24 mouse cellular contexts compared by ENCODE assay signal in genomic region chr2:116858703-116859102, GRCm38 (mm10). TPM values are rescaled to one million over a fixed set of nuclear protein-coding genes. Genes with fewer than 3 reads are reported as not detected.
"Had no signal": no experiment of that assay in that cellular context is flagged by ENCODE, and none has a peak within 500 bp of the region (broad histone marks: within the 10 kb centered on the region; RNA-seq: fewer than 3 reads in every experiment).

No protein-coding gene starts in this region.

- H3K36me3 ChIP-seq: midbrain, embryonic 10.5 days; midbrain, embryonic 13.5 days; neural tube, embryonic 13.5 days; neural tube, embryonic 15.5 days had no signal

- DNase-seq: lung, adult 18-20 months; lung, embryonic 14.5 days; lung, postnatal 10 days; lung, postnatal 4 days; retina, postnatal 1 day; right cerebral cortex, adult 18-20 months; right cerebral cortex, postnatal 25 days; right cerebral cortex, postnatal 4 days; spleen, adult 18-20 months; thymus, adult 18-20 months; thymus, postnatal 14 days; thymus, postnatal 36 days had no signal

- H3K4me1 ChIP-seq: midbrain, embryonic 10.5 days; midbrain, embryonic 13.5 days; neural tube, embryonic 13.5 days had no signal

- H3K9me3 ChIP-seq: midbrain, embryonic 10.5 days; neural tube, embryonic 13.5 days; neural tube, embryonic 15.5 days had no signal

- ATAC-seq: midbrain, embryonic 13.5 days; midbrain, embryonic 16.5 days had no signal

- H3K4me2 ChIP-seq: lung, embryonic 14.5 days; midbrain, embryonic 13.5 days; neural tube, embryonic 13.5 days; neural tube, embryonic 15.5 days had no signal

- H3K27me3 ChIP-seq: midbrain, embryonic 13.5 days; neural tube, embryonic 13.5 days; neural tube, embryonic 15.5 days had no signal

- H3K9ac ChIP-seq: lung, embryonic 14.5 days; midbrain, embryonic 13.5 days; neural tube, embryonic 13.5 days; neural tube, embryonic 15.5 days had no signal

- H3K27ac ChIP-seq: midbrain, embryonic 10.5 days; midbrain, embryonic 13.5 days; neural tube, embryonic 13.5 days; neural tube, embryonic 15.5 days had no signal

- H3K4me3 ChIP-seq: midbrain, embryonic 10.5 days; midbrain, embryonic 13.5 days; myocyte; neural tube, embryonic 13.5 days; neural tube, embryonic 15.5 days had no signal

RNA-seq across cellular contexts. Expression of gene Tmco5, which starts 19.8 kb away (rescaled TPM):
- polyA plus RNA-seq: lung, embryonic 14.5 days; lung, embryonic 16.5 days; midbrain, embryonic 10.5 days; midbrain, embryonic 13.5 days; midbrain, embryonic 16.5 days; myocyte; neural tube, embryonic 11.5 days; neural tube, embryonic 13.5 days; neural tube, embryonic 15.5 days; small intestine, adult 2 months; stomach, embryonic 14.5 days; stomach, embryonic 16.5 days; thymus, postnatal 0 days had no signal
